Mouse (Mus musculus): ENCODE results near the gene Fkbp8. TPM values are rescaled to one million over a fixed set of nuclear protein-coding genes. Genes with fewer than 3 reads are reported as not detected.

Fkbp8 gene
- polyA plus RNA-seq, 1 experiment from 2014 or later: 243 TPM

GRCm38 (mm10) chr8:70563763-70564387, 36.4 kb downstream of the Fkbp8 start:
- WGBS: 92% methylated on average over 6 of the region's 6 CpGs
- Histone ChIP-seq H3K27me3 (ENCODE audit: control insufficient read depth, insufficient read depth, low read length) (no peaks in the 10 kb centered on the region), H3K9me3 (ENCODE audit: control insufficient read depth, low read length) (no peaks in the 10 kb centered on the region), H3K36me3 (ENCODE audit: control insufficient read depth, insufficient read depth, low read length) (no peaks in the 10 kb centered on the region), H3K4me3 (ENCODE audit: low read depth, low read length) (no peak overlapping the region), H3K9ac (ENCODE audit: low read depth, low read length) (no peak overlapping the region), H3K27ac (ENCODE audit: low read depth, low read length) (no peak overlapping the region), H3K4me1 (replicated peaks; ENCODE audit: control insufficient read depth, insufficient read depth, low read length) (no peaks in the 10 kb centered on the region), H3K4me2 (replicated peaks; ENCODE audit: low read depth, low read length) (no peak overlapping the region)
- no peak for DNase-seq (ENCODE audit: low spot score)
- no peak for ATAC-seq (ENCODE audit: low FRiP score)

GRCm38 (mm10) chr8:70564696-70565235, 37.2 kb downstream of the Fkbp8 start:
- H3K4me1 ChIP-seq (replicated peaks; ENCODE audit: control insufficient read depth, insufficient read depth, low read length): no peaks in the 10 kb centered on the region
- ATAC-seq (ENCODE audit: low FRiP score): no peak
- DNase-seq (ENCODE audit: low spot score): no peak
- H3K4me3 ChIP-seq (ENCODE audit: low read depth, low read length): no peak overlapping the region
- no peak overlapping the region for H3K27ac ChIP-seq (ENCODE audit: low read depth, low read length)
- no peaks in the 10 kb centered on the region for H3K36me3 ChIP-seq (ENCODE audit: control insufficient read depth, insufficient read depth, low read length)
- no peak overlapping the region for H3K9ac ChIP-seq (ENCODE audit: low read depth, low read length)
- H3K9me3 ChIP-seq (ENCODE audit: control insufficient read depth, low read length): no peaks in the 10 kb centered on the region
- no peak overlapping the region for H3K4me2 ChIP-seq (replicated peaks; ENCODE audit: low read depth, low read length)
- H3K27me3 ChIP-seq (ENCODE audit: control insufficient read depth, insufficient read depth, low read length): no peaks in the 10 kb centered on the region
- WGBS: 79% methylated on average over 3 of the region's 3 CpGs

DNA sequence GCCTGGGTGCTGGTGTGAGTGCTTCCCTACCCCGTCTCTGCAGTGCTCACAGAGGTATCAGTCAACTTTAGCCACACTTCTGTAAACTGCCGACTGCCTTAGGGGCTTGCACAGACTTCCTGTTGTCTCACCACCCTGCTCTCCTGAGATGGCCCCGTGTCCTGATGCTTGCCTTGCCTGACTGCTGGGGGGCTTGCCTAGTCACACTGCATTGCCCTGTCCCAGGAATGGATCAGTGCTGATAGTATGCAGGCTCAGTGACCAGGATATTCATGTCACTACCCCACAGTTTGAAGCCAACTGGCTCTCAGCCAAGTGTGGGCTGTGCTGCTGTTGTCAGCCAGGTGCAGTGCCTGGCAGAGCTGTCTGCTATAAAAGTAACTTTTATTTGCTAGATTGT, 38.0 kb downstream of the Fkbp8 start:
- no peak for DNase-seq (ENCODE audit: low spot score)
- no peaks in the 10 kb centered on the region for H3K4me1 ChIP-seq (replicated peaks; ENCODE audit: control insufficient read depth, insufficient read depth, low read length)

DNA sequence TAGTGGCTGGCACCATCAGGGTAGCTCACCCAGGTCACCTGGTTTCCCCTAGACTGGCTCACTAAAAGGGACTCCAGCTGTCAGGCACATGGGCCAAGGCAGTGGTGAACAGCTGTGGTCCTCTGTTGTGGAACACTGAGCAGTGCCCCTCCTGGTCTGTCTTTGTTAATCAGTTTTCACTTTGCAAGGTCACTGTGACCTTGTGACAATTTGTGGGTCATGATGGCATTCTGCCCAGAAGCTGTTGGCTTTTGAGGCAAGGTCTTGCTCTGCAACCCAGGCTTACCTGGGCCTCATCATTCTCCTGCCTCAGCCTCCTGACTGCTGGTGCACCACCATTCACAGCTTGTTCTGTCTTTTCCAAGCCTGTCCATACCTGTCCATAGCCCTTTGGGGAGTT, 42.8 kb downstream of the Fkbp8 start:
- DNase-seq (ENCODE audit: low spot score): no peak
- H3K4me1 ChIP-seq (replicated peaks; ENCODE audit: control insufficient read depth, insufficient read depth, low read length): no peaks in the 10 kb centered on the region
- H3K27me3 ChIP-seq (ENCODE audit: control insufficient read depth, insufficient read depth, low read length): no peaks in the 10 kb centered on the region
- 0 out of 2 replicates have a peak, but pooled peaks cover 4% of the 10 kb centered on the region for H3K36me3 ChIP-seq (ENCODE audit: control insufficient read depth, insufficient read depth, low read length)
- no peak overlapping the region for H3K9ac ChIP-seq (ENCODE audit: low read depth, low read length)
- no peak overlapping the region for H3K4me2 ChIP-seq (replicated peaks; ENCODE audit: low read depth, low read length)
- no peak overlapping the region for H3K27ac ChIP-seq (ENCODE audit: low read depth, low read length)
- no peak overlapping the region for H3K4me3 ChIP-seq (ENCODE audit: low read depth, low read length)
- ATAC-seq (ENCODE audit: low FRiP score): no peak
- no peaks in the 10 kb centered on the region for H3K9me3 ChIP-seq (ENCODE audit: control insufficient read depth, low read length)

More for the DNA sequence above, 38.0 kb downstream of the Fkbp8 start:
- no peak overlapping the region for H3K4me3 ChIP-seq (ENCODE audit: low read depth, low read length)
- H3K9me3 ChIP-seq (ENCODE audit: control insufficient read depth, low read length): no peaks in the 10 kb centered on the region
- H3K9ac ChIP-seq (ENCODE audit: low read depth, low read length): no peak overlapping the region
- H3K4me2 ChIP-seq (replicated peaks; ENCODE audit: low read depth, low read length): no peak overlapping the region
- no peaks in the 10 kb centered on the region for H3K36me3 ChIP-seq (ENCODE audit: control insufficient read depth, insufficient read depth, low read length)
- ATAC-seq (ENCODE audit: low FRiP score): no peak
- no peak overlapping the region for H3K27ac ChIP-seq (ENCODE audit: low read depth, low read length)
- no peaks in the 10 kb centered on the region for H3K27me3 ChIP-seq (ENCODE audit: control insufficient read depth, insufficient read depth, low read length)
- WGBS: 77% methylated on average over 3 of the region's 3 CpGs

DNA sequence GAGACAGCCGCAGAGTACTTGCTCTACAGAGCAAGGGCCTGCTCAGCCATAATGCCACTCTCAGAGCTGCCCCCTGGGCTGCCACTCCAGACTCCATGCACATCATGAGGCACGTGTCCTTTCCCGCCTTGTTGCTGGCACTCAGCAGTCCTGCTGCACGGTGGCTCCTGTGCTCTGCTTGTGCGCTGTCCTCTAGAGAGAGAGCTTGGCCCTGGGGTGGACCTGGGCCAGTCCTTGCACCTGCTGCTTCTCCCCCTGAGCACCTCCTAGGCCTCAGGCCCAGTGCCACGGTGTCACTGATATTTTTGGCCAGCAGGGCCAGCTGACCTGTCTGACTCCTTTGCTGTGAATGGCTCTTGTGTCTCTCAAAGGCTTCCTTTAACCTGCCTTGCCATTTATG, 43.5 kb downstream of the Fkbp8 start:
- 84% methylated on average over 6 of the region's 6 CpGs for WGBS
- Histone ChIP-seq H3K4me1 (replicated peaks; ENCODE audit: control insufficient read depth, insufficient read depth, low read length) (no peaks in the 10 kb centered on the region), H3K9ac (ENCODE audit: low read depth, low read length) (no peak overlapping the region), H3K4me2 (replicated peaks; ENCODE audit: low read depth, low read length) (no peak overlapping the region), H3K9me3 (ENCODE audit: control insufficient read depth, low read length) (no peaks in the 10 kb centered on the region), H3K36me3 (ENCODE audit: control insufficient read depth, insufficient read depth, low read length) (0 out of 2 replicates have a peak, but pooled peaks cover 4% of the 10 kb centered on the region), H3K27ac (ENCODE audit: low read depth, low read length) (no peak overlapping the region), H3K4me3 (ENCODE audit: low read depth, low read length) (no peak overlapping the region), H3K27me3 (ENCODE audit: control insufficient read depth, insufficient read depth, low read length) (no peaks in the 10 kb centered on the region)
- ATAC-seq (ENCODE audit: low FRiP score) (no peak), DNase-seq (ENCODE audit: low spot score) (no peak)

- Histone ChIP-seq H3K4me2 (replicated peaks; ENCODE audit: low read depth, low read length) (no peak overlapping the region), H3K36me3 (ENCODE audit: control insufficient read depth, insufficient read depth, low read length) (0 out of 2 replicates have a peak, but pooled peaks cover 4% of the 10 kb centered on the region), H3K27ac (ENCODE audit: low read depth, low read length) (no peak overlapping the region), H3K27me3 (ENCODE audit: control insufficient read depth, insufficient read depth, low read length) (no peaks in the 10 kb centered on the region), H3K4me1 (replicated peaks; ENCODE audit: control insufficient read depth, insufficient read depth, low read length) (no peaks in the 10 kb centered on the region), H3K9me3 (ENCODE audit: control insufficient read depth, low read length) (no peaks in the 10 kb centered on the region), H3K9ac (ENCODE audit: low read depth, low read length) (no peak overlapping the region), H3K4me3 (ENCODE audit: low read depth, low read length) (no peak overlapping the region)
- no peak for ATAC-seq (ENCODE audit: low FRiP score)
- DNase-seq (ENCODE audit: low spot score): no peak
These were observed 46.8 kb downstream of the Fkbp8 start for GRCm38 (mm10) chr8:70574302-70574701.

DNA sequence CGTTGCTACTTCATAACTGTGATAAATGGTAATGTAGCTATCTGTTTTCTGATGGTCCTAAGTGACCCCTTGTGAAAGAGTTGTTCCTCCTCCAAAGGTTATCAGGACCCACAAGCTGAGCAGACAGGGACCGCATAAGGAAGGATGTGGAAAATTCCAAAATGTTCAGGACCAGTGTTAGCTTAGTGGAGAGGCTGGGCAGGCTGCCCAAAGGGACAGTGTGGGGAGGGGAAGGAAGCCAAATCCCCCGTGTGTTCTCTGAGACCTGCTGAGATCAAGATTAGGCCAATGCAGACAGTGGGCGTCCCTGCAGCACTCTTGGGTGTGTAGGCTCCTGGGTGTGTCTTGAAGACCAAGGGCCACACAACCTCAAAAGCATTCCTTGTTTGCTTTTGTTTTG, 47.4 kb downstream of the Fkbp8 start:
- WGBS: 93% methylated on average over 4 of the region's 4 CpGs

DNA sequence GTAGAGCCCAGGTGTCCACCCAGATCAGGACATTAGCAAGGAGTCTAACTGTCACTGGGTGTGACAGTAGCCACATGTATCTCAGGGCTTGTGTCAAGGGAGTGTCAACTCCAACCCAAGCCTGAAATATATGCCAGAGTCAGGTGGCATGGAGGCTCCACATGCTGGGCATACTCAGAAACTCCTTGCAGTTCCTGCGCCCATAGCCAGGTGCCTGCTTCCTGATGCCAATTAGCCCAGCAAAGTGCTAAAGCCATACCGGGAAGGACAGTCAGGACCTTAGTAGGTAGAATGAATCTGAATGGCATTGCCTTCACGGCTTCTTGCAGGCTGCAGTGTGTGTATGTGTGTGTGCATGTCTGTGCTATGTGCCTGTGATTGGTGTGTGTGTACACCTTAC, 49.7 kb downstream of the Fkbp8 start:
- no peak for ATAC-seq (ENCODE audit: low FRiP score)
- H3K4me3 ChIP-seq (ENCODE audit: low read depth, low read length): no peak overlapping the region
- H3K36me3 ChIP-seq (ENCODE audit: control insufficient read depth, insufficient read depth, low read length): peaks cover 9% of the 10 kb centered on the region; the same call in 1 of the 2 replicates
- no peak overlapping the region for H3K9ac ChIP-seq (ENCODE audit: low read depth, low read length)
- no peaks in the 10 kb centered on the region for H3K9me3 ChIP-seq (ENCODE audit: control insufficient read depth, low read length)
- no peaks in the 10 kb centered on the region for H3K27me3 ChIP-seq (ENCODE audit: control insufficient read depth, insufficient read depth, low read length)
- no peak overlapping the region for H3K27ac ChIP-seq (ENCODE audit: low read depth, low read length)
- no peak overlapping the region for H3K4me2 ChIP-seq (replicated peaks; ENCODE audit: low read depth, low read length)
- 96% methylated on average over 3 of the region's 3 CpGs for WGBS
- no peak for DNase-seq (ENCODE audit: low spot score)
- H3K4me1 ChIP-seq (replicated peaks; ENCODE audit: control insufficient read depth, insufficient read depth, low read length): no peaks in the 10 kb centered on the region

More for the DNA sequence above, 47.4 kb downstream of the Fkbp8 start:
- DNase-seq (ENCODE audit: low spot score) (no peak), ATAC-seq (ENCODE audit: low FRiP score) (no peak)
- no peaks in the 10 kb centered on the region for H3K9me3 ChIP-seq (ENCODE audit: control insufficient read depth, low read length)
- H3K4me1 ChIP-seq (replicated peaks; ENCODE audit: control insufficient read depth, insufficient read depth, low read length): no peaks in the 10 kb centered on the region
- no peak overlapping the region for H3K9ac ChIP-seq (ENCODE audit: low read depth, low read length)
- no peaks in the 10 kb centered on the region for H3K27me3 ChIP-seq (ENCODE audit: control insufficient read depth, insufficient read depth, low read length)
- no peak overlapping the region for H3K4me2 ChIP-seq (replicated peaks; ENCODE audit: low read depth, low read length)
- no peak overlapping the region for H3K4me3 ChIP-seq (ENCODE audit: low read depth, low read length)
- H3K36me3 ChIP-seq (ENCODE audit: control insufficient read depth, insufficient read depth, low read length): 0 out of 2 replicates have a peak, but pooled peaks cover 4% of the 10 kb centered on the region
- H3K27ac ChIP-seq (ENCODE audit: low read depth, low read length): no peak overlapping the region
